Mouse (Mus musculus): ENCODE measurements around the gene Dock9. TPM values are rescaled to one million over a fixed set of nuclear protein-coding genes. Genes with fewer than 3 reads are reported as not detected.
"Not testable (repeated sequence)": the region's sequence is repeated elsewhere in the genome, so short reads cannot be mapped to it uniquely, and the experiment has no call there.

Dock9 gene
- total RNA-seq, 2 experiments from 2014 or later = 40.2 to 44.6 TPM

DNA sequence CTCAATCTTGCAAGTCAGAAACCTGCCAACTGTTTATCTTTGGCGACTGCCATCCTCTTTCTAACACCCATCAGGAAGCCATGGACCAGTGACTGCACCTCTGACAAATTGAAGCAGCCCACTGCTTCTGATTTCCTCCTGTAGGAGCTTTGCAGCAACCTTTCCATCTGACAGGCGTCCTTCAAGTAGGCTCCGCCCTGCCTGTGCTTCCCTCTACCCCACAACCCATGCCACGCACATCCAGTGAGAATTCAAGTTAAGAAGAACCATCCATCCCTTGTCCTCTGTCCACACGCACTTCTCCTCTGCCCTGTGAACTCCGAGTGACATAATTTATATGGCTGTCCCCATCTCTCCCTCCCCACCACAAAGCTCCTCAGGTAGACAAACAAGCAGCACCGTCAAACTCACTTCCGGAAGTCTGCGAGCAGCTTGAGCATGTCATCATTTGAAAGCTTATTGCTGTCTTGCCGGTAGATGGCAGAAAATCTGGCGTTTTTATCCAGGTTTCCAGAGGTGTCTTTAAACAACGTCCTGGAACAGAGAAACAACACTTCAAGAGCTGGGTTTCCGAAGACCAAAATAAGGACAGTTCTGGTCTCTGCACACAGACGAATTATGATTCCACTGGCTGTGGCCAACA lies 163.4 kb downstream of the Dock9 start:
- no peak for DNase-seq (ENCODE audit: low spot score in 2 of 2)

- no peak for DNase-seq (ENCODE audit: low spot score in 2 of 2)
These were observed 165.7 kb downstream of the Dock9 start for GRCm38 (mm10) chr14:121631934-121632333.

GRCm38 (mm10) chr14:121626741-121627140 lies 170.9 kb downstream of the Dock9 start:
- DNase-seq (ENCODE audit: low spot score in 2 of 2) = no peak

GRCm38 (mm10) chr14:121623996-121624542 lies 173.6 kb downstream of the Dock9 start:
- DNase-seq (ENCODE audit: low spot score in 2 of 2) = not testable (repeated sequence)

GRCm38 (mm10) chr14:121621806-121622205 lies 175.8 kb downstream of the Dock9 start:
- no peak for DNase-seq (ENCODE audit: low spot score in 2 of 2)

DNA sequence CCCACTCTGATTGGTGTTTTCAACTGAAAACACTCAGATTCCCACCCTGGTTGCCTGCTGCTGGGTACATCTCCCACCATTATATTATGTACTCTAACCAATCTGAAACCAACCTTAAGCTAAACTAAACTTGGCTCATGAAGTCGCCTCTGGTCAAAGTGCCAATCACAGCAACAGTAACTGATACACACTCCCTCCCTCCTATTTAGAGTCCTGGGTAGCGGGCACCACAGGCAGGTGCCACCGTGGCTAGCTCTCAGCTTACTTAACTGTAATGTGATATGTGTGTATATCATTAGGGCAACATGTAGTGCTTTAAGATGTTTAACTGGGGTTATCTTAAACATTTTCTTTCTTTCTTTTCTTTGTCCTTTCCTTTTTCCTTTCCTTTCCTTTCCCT lies 177.1 kb downstream of the Dock9 start:
- no peak for DNase-seq (ENCODE audit: low spot score in 2 of 2)

DNA sequence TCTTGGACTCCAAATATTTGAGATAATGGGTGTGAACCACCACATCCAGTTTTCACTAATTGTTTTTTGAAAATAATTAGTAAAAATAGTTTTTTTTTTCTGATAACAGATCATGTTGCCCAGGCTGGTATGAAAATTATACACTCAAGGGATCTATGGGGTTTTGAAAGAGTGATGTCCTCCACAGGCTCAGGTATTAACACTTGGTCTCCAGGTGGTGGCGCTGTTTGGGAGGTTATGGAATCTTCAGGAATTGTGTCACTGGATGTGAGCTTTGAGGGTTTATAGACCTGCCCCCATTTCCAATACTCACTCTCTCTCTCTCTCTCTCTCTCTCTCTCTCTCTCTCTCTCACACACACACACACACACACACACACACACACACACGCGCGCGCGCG lies 177.5 kb downstream of the Dock9 start:
- DNase-seq (ENCODE audit: low spot score in 2 of 2) = no peak

GRCm38 (mm10) chr14:121617645-121618390 lies 179.8 kb downstream of the Dock9 start:
- DNase-seq (ENCODE audit: low spot score in 2 of 2) = no peak

- DNase-seq (ENCODE audit: low spot score in 2 of 2) = no peak
These were observed 182.2 kb downstream of the Dock9 start for GRCm38 (mm10) chr14:121615431-121615830.

GRCm38 (mm10) chr14:121614461-121615170 lies 183.0 kb downstream of the Dock9 start:
- no peak for DNase-seq (ENCODE audit: low spot score in 2 of 2)

DNA sequence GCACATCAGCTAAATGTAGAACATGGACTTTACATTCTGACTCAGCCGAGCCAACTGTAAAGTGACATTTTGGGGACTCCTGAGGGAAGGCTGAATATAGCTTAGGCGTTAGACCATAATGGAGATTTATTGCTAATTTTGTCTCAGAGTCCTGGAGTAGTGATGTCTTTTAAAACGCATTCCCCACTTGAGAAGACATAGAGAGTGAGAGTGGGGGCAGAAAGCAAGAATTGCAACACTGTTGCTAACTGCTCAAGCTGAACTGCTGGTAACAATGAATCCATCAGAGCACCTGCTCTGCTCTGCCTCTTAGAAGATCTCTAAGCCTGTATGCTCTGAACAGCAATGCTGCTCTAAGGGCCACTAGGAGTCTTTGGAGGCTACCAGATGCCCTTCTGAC lies 184.1 kb downstream of the Dock9 start:
- DNase-seq (ENCODE audit: low spot score in 2 of 2) = no peak

DNA sequence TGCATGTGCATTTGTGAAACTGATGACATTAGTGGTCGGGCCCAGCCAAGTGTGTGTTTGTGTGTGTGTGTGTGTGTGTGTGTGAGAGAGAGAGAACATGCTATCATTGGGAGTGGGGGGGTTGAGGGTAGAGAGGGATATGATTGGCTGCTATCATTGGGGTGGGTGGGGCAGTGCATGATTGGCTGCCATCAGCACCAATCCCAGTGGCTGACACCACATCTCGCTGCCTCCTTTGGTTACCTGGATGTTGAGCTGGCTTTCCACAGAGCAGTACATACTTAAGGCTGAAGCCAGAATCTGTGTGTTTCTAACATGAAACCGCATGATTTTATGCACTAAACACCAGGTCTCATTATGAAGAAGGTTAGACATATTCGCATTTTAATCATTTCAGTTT lies 184.7 kb downstream of the Dock9 start:
- no peak for DNase-seq (ENCODE audit: low spot score in 2 of 2)

GRCm38 (mm10) chr14:121611533-121611932 lies 186.1 kb downstream of the Dock9 start:
- DNase-seq (ENCODE audit: low spot score in 2 of 2) = no peak

- no peak for DNase-seq (ENCODE audit: low spot score in 2 of 2)
These were observed 186.5 kb downstream of the Dock9 start for GRCm38 (mm10) chr14:121611098-121611497.

GRCm38 (mm10) chr14:121608522-121608921 lies 189.1 kb downstream of the Dock9 start:
- DNase-seq (ENCODE audit: low spot score in 2 of 2) = no peak

GRCm38 (mm10) chr14:121606433-121606832 lies 191.2 kb downstream of the Dock9 start:
- no peak for DNase-seq (ENCODE audit: low spot score in 2 of 2)

GRCm38 (mm10) chr14:121605260-121605659 lies 192.4 kb downstream of the Dock9 start:
- DNase-seq (ENCODE audit: low spot score in 2 of 2) = no peak

DNA sequence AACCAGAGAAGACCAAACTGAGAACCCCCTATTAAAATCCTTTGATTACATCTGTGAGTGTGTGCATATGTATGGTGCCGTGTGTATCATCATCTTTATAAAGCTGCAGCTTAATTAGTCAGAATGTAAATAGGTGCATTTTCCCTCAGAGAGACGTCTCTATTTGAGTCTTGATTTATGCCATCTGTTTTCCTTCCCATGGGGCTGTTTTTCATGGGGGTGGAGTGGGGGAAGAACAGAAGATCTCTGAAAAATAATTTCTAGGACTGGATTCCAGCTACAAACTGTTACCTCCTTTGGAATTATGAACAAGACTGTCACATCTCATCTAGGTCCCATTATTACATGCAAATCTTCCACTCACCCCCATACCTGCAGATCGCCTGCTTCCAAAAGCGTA lies 193.1 kb downstream of the Dock9 start:
- no peak for DNase-seq (ENCODE audit: low spot score in 2 of 2)

- no peak for DNase-seq (ENCODE audit: low spot score in 2 of 2)
These were observed 195.0 kb downstream of the Dock9 start for GRCm38 (mm10) chr14:121602610-121603009.

GRCm38 (mm10) chr14:121600538-121600937 lies 197.1 kb downstream of the Dock9 start:
- DNase-seq (ENCODE audit: low spot score in 2 of 2) = no peak

- no peak for DNase-seq (ENCODE audit: low spot score in 2 of 2)
These were observed 200.6 kb downstream of the Dock9 start for GRCm38 (mm10) chr14:121597073-121597472.

GRCm38 (mm10) chr14:121596631-121597030 lies 201.0 kb downstream of the Dock9 start:
- DNase-seq (ENCODE audit: low spot score in 2 of 2) = no peak

Measured in gastrocnemius, postnatal 4 days (tissue).